Mouse (Mus musculus): Measurements from ENCODE around the gene Anapc16. TPM values are rescaled to one million over a fixed set of nuclear protein-coding genes. Genes with fewer than 3 reads are reported as not detected.

Gene Anapc16
- polyA plus RNA-seq, 1 experiment from 2014 or later = 67.8 TPM

DNA sequence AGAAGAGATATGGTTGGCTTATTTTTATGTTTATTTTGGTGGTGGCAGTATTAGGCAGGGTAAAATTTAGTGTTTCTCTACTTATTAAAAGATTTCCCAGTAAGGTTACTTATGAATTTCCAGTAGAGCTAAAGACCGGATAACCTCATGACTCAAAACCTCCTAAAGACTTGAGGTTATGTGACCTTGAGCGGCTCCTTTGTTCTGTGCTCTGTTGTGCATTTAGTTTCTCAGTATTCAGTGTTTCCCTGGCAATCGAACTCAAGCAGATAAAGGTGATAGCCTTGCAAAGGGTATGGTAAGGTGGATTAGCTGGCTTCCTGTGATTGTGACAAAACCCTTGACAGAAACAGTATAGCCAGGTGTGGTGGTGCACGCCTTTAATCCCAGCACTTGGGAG is 26.5 kb upstream of the Anapc16 start:
- POLR2A ChIA-PET = no interaction called here
- no peaks in the 10 kb centered on the region for H3K27me3 ChIP-seq
- in situ Hi-C loops (cut with MboI; ENCODE audit: low pct_unique_long_range_greater_than_20kb) = no loop called here
- DNase-seq (ENCODE audit: low read depth, low spot score) = no peak
- TF ChIP-seq CTCF (IDR thresholded peaks at IDR 0.05) = no peak
- no peak for ATAC-seq
- CTCF ChIA-PET = interaction anchor here (1.3 to 4.0 kb wide), 2 partner anchors 37 to 40 kb away, joined by 3 to 15 read pairs; no protein-coding TSS in a partner anchor

DNA sequence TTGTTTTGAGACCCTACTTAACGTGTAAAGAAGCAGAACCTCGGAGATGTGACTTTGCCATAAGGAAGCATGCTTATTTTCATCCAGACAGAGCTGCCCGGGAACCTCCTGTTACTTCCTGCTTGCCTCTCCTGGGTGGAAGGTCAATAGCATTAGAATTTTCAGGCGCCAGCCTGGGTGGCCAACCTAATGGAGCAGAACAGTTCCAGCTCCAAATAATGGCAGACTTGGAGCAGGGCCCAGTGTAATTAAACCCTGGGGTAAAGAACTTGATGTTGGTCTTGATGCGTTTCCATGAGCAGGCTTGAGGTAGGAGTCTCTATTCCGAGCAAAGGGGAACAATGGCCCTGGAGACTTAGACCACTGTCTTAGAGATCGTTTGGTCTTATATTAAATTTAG is 26.0 kb upstream of the Anapc16 start:
- no peak for TF ChIP-seq CTCF (IDR thresholded peaks at IDR 0.05)
- peak; percentile 34 for ATAC-seq
- no peaks in the 10 kb centered on the region for H3K27me3 ChIP-seq
- ChIA-PET CTCF (interaction anchor here (1.3 to 4.0 kb wide), 2 partner anchors 37 to 41 kb away, joined by 3 to 15 read pairs; no protein-coding TSS in a partner anchor), POLR2A (no interaction called here)
- DNase-seq (ENCODE audit: low read depth, low spot score) = peak; percentile 80
- in situ Hi-C loops (cut with MboI; ENCODE audit: low pct_unique_long_range_greater_than_20kb) = no loop called here

- no peaks in the 10 kb centered on the region for H3K27me3 ChIP-seq
- ChIA-PET CTCF (interaction anchor here (0.9 to 4.0 kb wide), 6 partner anchors 9 to 41 kb away, joined by 3 to 15 read pairs (median 4); no protein-coding TSS in a partner anchor), POLR2A (no interaction called here)
- DNase-seq (ENCODE audit: low read depth, low spot score) (no peak), ATAC-seq (no peak)
- TF ChIP-seq CTCF (IDR thresholded peaks at IDR 0.05) = no peak
- in situ Hi-C loops (cut with MboI; ENCODE audit: low pct_unique_long_range_greater_than_20kb) = no loop called here
Measured at GRCm38 (mm10) chr10:60028181-60028580, 25.2 kb upstream of the Anapc16 start.

GRCm38 (mm10) chr10:60027619-60028084 is 24.7 kb upstream of the Anapc16 start:
- TF ChIP-seq CTCF (IDR thresholded peaks at IDR 0.05) = no peak
- no peak for DNase-seq (ENCODE audit: low read depth, low spot score)
- ChIA-PET POLR2A (no interaction called here), CTCF (interaction anchor here (0.7 to 4.0 kb wide), 8 partner anchors 8 to 39 kb away, joined by 3 to 15 read pairs (median 4); no protein-coding TSS in a partner anchor)
- ATAC-seq = no peak
- H3K27me3 ChIP-seq = no peaks in the 10 kb centered on the region
- in situ Hi-C loops (cut with MboI; ENCODE audit: low pct_unique_long_range_greater_than_20kb) = no loop called here

DNA sequence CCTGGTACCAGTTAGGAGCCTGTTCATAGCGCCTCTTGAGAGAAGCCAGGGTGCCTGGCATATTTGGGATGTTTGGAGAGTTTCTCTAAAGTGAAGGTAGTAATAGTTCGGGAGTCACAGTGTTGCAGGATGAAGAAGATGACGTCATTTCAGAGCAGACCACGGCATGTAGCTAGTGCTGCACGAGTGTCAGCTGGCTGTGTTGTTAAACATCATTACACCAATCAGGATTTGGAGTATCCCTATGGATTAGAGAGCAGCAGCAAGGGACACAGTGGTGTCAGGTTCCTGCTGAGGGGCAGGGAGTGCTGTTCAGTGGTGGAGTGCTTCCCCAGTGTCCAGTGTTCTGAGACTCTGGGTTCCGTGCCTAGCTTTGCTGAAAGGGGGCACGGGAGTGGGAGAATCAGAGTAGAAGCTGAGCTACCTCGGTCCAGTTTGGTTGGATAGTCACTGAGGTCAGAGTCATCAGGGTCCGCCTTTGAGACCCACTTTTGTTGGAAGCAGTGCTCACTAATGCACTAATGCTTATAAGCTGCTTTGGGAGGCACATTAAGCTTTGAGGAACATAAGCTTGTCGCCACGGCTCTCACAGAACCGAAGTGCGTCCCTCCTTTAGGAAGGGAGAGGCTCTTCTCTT is 23.9 kb upstream of the Anapc16 start:
- ATAC-seq = no peak
- ChIA-PET CTCF (interaction anchor here (0.7 to 4.0 kb wide), 6 partner anchors 14 to 39 kb away, joined by 3 to 15 read pairs (median 4); no protein-coding TSS in a partner anchor), POLR2A (no interaction called here)
- no peaks in the 10 kb centered on the region for H3K27me3 ChIP-seq
- in situ Hi-C loops (cut with MboI; ENCODE audit: low pct_unique_long_range_greater_than_20kb) = no loop called here
- DNase-seq (ENCODE audit: low read depth, low spot score) = no peak
- TF ChIP-seq CTCF (IDR thresholded peaks at IDR 0.05) = no peak

GRCm38 (mm10) chr10:60023751-60024150 is 20.8 kb upstream of the Anapc16 start:
- POLR2A ChIA-PET = no interaction called here
- CTCF ChIA-PET = interaction anchor here (0.9 kb wide), 2 partner anchors 67 to 72 kb away, joined by 3 read pairs; no protein-coding TSS in a partner anchor
- no peak for DNase-seq (ENCODE audit: low read depth, low spot score)
- no peaks in the 10 kb centered on the region for H3K27me3 ChIP-seq
- ATAC-seq = no peak
- in situ Hi-C loops (cut with MboI; ENCODE audit: low pct_unique_long_range_greater_than_20kb) = loop anchor here (5.0 kb wide), 1 partner anchor 39 kb away; no protein-coding TSS in a partner anchor
- no peak for TF ChIP-seq CTCF (IDR thresholded peaks at IDR 0.05)

- in situ Hi-C loops (cut with MboI; ENCODE audit: low pct_unique_long_range_greater_than_20kb) = no loop called here
- ATAC-seq = no peak
Measured at GRCm38 (mm10) chr10:60019299-60019698, 16.4 kb upstream of the Anapc16 start.

GRCm38 (mm10) chr10:60016223-60016622 is 13.3 kb upstream of the Anapc16 start:
- DNase-seq (ENCODE audit: low read depth, low spot score) (no peak), ATAC-seq (no peak)
- CTCF ChIA-PET = no interaction called here
- no peak for TF ChIP-seq CTCF (IDR thresholded peaks at IDR 0.05)
- in situ Hi-C loops (cut with MboI; ENCODE audit: low pct_unique_long_range_greater_than_20kb) = no loop called here
- POLR2A ChIA-PET = no interaction called here
- no peaks in the 10 kb centered on the region for H3K27me3 ChIP-seq

More at GRCm38 (mm10) chr10:60019299-60019698, 16.4 kb upstream of the Anapc16 start:
- peak; percentile 60 for TF ChIP-seq CTCF (IDR thresholded peaks at IDR 0.05)
- no peak for DNase-seq (ENCODE audit: low read depth, low spot score)
- ChIA-PET CTCF (interaction anchor here (0.6 to 1.3 kb wide), 8 partner anchors 9 to 47 kb away, joined by 3 to 6 read pairs (median 4); no protein-coding TSS in a partner anchor), POLR2A (no interaction called here)
- no peaks in the 10 kb centered on the region for H3K27me3 ChIP-seq

DNA sequence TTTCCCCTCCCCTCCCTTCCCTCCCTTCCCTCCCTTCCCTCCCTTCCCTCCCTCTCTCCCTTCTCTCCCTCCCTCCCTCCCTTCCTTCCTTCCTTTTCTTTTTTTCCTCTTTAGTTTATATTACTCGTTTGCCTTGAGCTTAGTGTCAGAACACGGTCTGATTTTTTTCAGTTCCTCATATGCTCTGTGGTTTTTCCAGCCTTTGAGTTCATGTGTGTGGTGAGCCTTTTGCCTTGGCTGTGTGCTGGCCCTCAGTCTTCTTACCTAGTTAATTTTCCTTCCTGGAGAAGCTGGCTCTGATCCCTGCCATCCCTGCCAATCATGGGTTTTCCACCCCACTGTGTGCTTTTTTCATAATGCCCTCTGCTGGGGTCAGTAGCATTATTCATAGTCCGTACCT is 6.2 kb upstream of the Anapc16 start:
- no peaks in the 10 kb centered on the region for H3K27me3 ChIP-seq
- no peak for ATAC-seq
- in situ Hi-C loops (cut with MboI; ENCODE audit: low pct_unique_long_range_greater_than_20kb) = loop anchor here (5.0 kb wide), 1 partner anchor 122 kb away; no protein-coding TSS in a partner anchor
- DNase-seq (ENCODE audit: low read depth, low spot score) = no peak
- TF ChIP-seq CTCF (IDR thresholded peaks at IDR 0.05) = no peak
- ChIA-PET POLR2A (no interaction called here), CTCF (no interaction called here)

DNA sequence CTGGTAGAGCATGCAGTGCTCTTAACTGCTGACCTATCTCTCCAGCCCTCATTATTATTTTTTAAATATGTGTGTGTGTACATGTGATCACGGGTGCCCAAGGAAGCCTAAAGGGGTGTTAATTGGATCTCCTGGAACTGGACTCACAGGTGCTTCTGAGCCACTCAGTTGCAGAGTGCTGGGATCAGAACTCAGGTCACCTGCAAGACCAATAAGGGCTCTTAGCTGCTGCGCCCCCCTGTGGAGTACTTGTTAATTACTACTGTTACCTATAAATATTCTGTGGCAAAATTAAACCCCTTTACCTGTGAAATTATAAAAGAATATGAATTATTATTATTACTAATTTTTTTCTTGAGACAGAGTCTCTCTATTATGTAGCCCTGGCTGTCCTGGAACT is 2.3 kb upstream of the Anapc16 start:
- no peaks in the 10 kb centered on the region for H3K27me3 ChIP-seq
- TF ChIP-seq CTCF (IDR thresholded peaks at IDR 0.05) = peak; percentile 73
- POLR2A ChIA-PET = no interaction called here
- ATAC-seq (no peak), DNase-seq (ENCODE audit: low read depth, low spot score) (no peak)
- CTCF ChIA-PET = no interaction called here
- in situ Hi-C loops (cut with MboI; ENCODE audit: low pct_unique_long_range_greater_than_20kb) = loop anchor here (5.0 kb wide), 1 partner anchor 118 kb away; no protein-coding TSS in a partner anchor

DNA sequence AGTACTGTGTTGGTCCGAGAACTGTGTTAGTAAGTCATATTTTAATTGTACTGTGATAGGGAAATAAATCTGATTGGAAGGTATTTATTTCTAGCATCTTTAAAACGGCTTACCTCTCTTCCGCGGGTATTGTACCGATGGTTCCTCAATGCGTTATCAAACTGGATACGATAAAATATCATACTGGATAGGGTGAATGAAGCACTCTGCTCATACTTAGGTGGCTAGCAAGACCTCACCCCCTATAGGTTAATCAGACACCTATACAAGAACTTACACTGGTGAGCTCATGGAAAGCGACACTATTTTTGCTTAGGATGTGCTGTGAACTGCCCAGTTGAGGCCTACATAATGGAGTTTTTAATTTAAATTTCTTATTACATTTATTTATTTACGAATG is 912 bp upstream of the Anapc16 start:
- DNase-seq (ENCODE audit: low read depth, low spot score) (no peak), ATAC-seq (no peak)
- H3K27me3 ChIP-seq = no peaks in the 10 kb centered on the region
- ChIA-PET POLR2A (interaction anchor here (1.3 to 1.4 kb wide), 2 partner anchors 13 to 53 kb away, joined by 3 to 5 read pairs; no protein-coding TSS in a partner anchor), CTCF (no interaction called here)
- in situ Hi-C loops (cut with MboI; ENCODE audit: low pct_unique_long_range_greater_than_20kb) = no loop called here
- TF ChIP-seq CTCF (IDR thresholded peaks at IDR 0.05) = no peak

All from Patski (cell line).